Mouse (Mus musculus): ENCODE measurements around the gene Dzip1.

The Dzip1 gene

GRCm38 (mm10) chr14:118839416-118839815 lies 85.8 kb downstream of the Dzip1 start:
- in situ Hi-C loops (cut with MboI, MseI), result no loop called here

GRCm38 (mm10) chr14:118838556-118839120 lies 86.6 kb downstream of the Dzip1 start:
- in situ Hi-C loops (cut with MboI, MseI), result no loop called here

- in situ Hi-C loops (cut with MboI, MseI), result no loop called here
These were observed 88.5 kb downstream of the Dzip1 start for GRCm38 (mm10) chr14:118836754-118837153.

GRCm38 (mm10) chr14:118836145-118836544 lies 89.1 kb downstream of the Dzip1 start:
- in situ Hi-C loops (cut with MboI, MseI), result no loop called here

- in situ Hi-C loops (cut with MboI, MseI), result no loop called here
These were observed 90.9 kb downstream of the Dzip1 start for GRCm38 (mm10) chr14:118834313-118834712.

- in situ Hi-C loops (cut with MboI, MseI), result no loop called here
These were observed 92.0 kb downstream of the Dzip1 start for GRCm38 (mm10) chr14:118833241-118833640.

GRCm38 (mm10) chr14:118831597-118831996 lies 93.7 kb downstream of the Dzip1 start:
- in situ Hi-C loops (cut with MboI, MseI), result no loop called here

- in situ Hi-C loops (cut with MboI, MseI), result no loop called here
These were observed 95.7 kb downstream of the Dzip1 start for GRCm38 (mm10) chr14:118829331-118830095.

GRCm38 (mm10) chr14:118827283-118827904 lies 97.9 kb downstream of the Dzip1 start:
- in situ Hi-C loops (cut with MboI, MseI), result no loop called here

- in situ Hi-C loops (cut with MboI, MseI), result no loop called here
These were observed 98.9 kb downstream of the Dzip1 start for GRCm38 (mm10) chr14:118826346-118826745.
